Mouse (Mus musculus) MEL (cell line): ENCODE results near the gene Tdp1.

Experiments used
- CTCF ChIP-seq, 3 experiments: IDR thresholded peaks in 2 of 3; conservative IDR thresholded peaks in 1 of 3; 2 replicates each; pipeline ENCODE4 v1.5.1; 2011 to 2012; ENCODE audit warnings: low read length in 3 of 3, low read depth in 2 of 3, mild to moderate bottlenecking in 2 of 3, improper control_type of control experiment in 1 of 3, inconsistent platforms in 1 of 3, mixed read lengths in 1 of 3, moderate library complexity in 1 of 3; ENCODE audit not compliant: control insufficient read depth in 1 of 3, insufficient read depth in 1 of 3, poor library complexity in 1 of 3, severe bottlenecking in 1 of 3
- E2F4 ChIP-seq: IDR thresholded peaks from 2 replicates; pipeline ENCODE4 v1.6.1; 2011; ENCODE audit warnings: low read depth, low read length, improper control_type of control experiment, borderline replicate concordance
- EP300 ChIP-seq, 2 experiments: IDR thresholded peaks; 2 replicates each; pipeline ENCODE4 v1.6.1; 2011; ENCODE audit warnings: improper control_type of control experiment in 2 of 2, low read length in 2 of 2, low read depth in 1 of 2, mild to moderate bottlenecking in 1 of 2
- MAX ChIP-seq: IDR thresholded peaks from 2 replicates; pipeline ENCODE4 v1.6.1; 2011; ENCODE audit warnings: low read length, improper control_type of control experiment
- NELFE ChIP-seq: IDR thresholded peaks from 2 replicates; pipeline ENCODE4 v1.6.1; 2011; ENCODE audit warnings: low read depth, low read length, improper control_type of control experiment
- POLR2A ChIP-seq, 2 experiments: IDR thresholded peaks; 2 replicates each; pipeline ENCODE4 v1.6.1; 2011 to 2012; ENCODE audit warnings: low read length in 2 of 2, mild to moderate bottlenecking in 2 of 2, control low read depth in 1 of 2, improper control_type of control experiment in 1 of 2, low read depth in 1 of 2, moderate library complexity in 1 of 2; ENCODE audit not compliant: control insufficient read depth in 1 of 2, insufficient read depth in 1 of 2, poor library complexity in 1 of 2
- POLR2AphosphoS5 ChIP-seq: IDR thresholded peaks from 2 replicates; pipeline ENCODE4 v1.6.1; 2012; ENCODE audit warnings: low read depth, borderline replicate concordance, mild to moderate bottlenecking, inconsistent platforms, low read length, moderate library complexity, mixed read lengths
- RCOR1 ChIP-seq: IDR thresholded peaks from 2 replicates; pipeline ENCODE4 v1.6.1; 2012; ENCODE audit warnings: low read depth, mild to moderate bottlenecking, inconsistent platforms, low read length, improper control_type of control experiment
- USF1 ChIP-seq: IDR thresholded peaks from 2 replicates; pipeline ENCODE4 v1.6.1; 2014; ENCODE audit warnings: low read depth, mild to moderate bottlenecking, inconsistent platforms, low read length, improper control_type of control experiment, moderate library complexity
- ZC3H11A ChIP-seq: IDR thresholded peaks from 2 replicates; pipeline ENCODE4 v1.6.1; 2012; ENCODE audit warnings: low read depth, mild to moderate bottlenecking, inconsistent platforms, low read length, improper control_type of control experiment

GRCm38 (mm10) chr12:99901973-99902866, 17.9 kb downstream of the Tdp1 start:
- no peak for TF ChIP-seq USF1
- peak in 1 of 3 experiments; percentile 33; a peak in 1 of 6 replicates for TF ChIP-seq CTCF (IDR thresholded peaks at IDR 0.05 in 2 of 3, conservative IDR thresholded peaks at IDR 0.05 in 1 of 3; ENCODE audit: control insufficient read depth in 1 of 3, insufficient read depth in 1 of 3, low read depth in 2 of 3, low read length in 3 of 3, poor library complexity in 1 of 3, severe bottlenecking in 1 of 3)
- TF ChIP-seq POLR2A (IDR thresholded peaks at IDR 0.05; ENCODE audit: control insufficient read depth in 1 of 2, insufficient read depth in 1 of 2, low read depth in 1 of 2, low read length in 2 of 2, poor library complexity in 1 of 2): no peak
- no peak for TF ChIP-seq MAX
- no peak for TF ChIP-seq ZC3H11A
- TF ChIP-seq NELFE: no peak
- TF ChIP-seq EP300 (IDR thresholded peaks at IDR 0.05; ENCODE audit: low read depth in 1 of 2, low read length in 2 of 2): no peak
- TF ChIP-seq RCOR1: no peak
- TF ChIP-seq E2F4: no peak
- no peak for TF ChIP-seq POLR2AphosphoS5
